In the genomic region with DNA sequence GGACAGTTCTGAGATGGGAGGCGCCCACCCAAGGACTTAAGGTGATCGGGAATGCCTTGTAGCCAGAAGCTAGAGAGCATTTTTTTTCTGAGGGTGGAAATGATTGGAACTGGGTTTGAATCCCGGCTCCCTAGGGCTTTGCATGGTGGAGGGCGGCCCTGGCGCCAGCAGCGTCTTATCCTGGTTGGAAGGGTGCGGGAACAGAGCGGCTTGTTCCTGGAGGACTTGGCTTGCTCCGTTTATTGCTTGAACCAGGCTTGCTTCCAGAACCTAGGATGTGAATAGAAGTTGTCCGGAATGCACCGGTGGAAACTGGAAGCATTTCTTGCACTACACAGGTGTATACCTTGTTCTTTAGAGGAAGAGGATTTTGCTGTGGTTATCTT, we compare ENCODE assay signal across 7 mouse cellular contexts. TPM values are rescaled to one million over a fixed set of nuclear protein-coding genes. Genes with fewer than 3 reads are reported as not detected.
DNase-seq lines count a peak whose midpoint lies in the region; ATAC-seq and TF ChIP-seq lines count a peak whose summit lies in the region.

No protein-coding gene starts in this region.

- H3K27ac ChIP-seq in bone marrow macrophage, adult 2 months (ENCODE audit: insufficient read depth, low read depth, low read length), result no peak overlapping the region
- H3K27ac ChIP-seq in embryonic facial prominence, embryonic 14.5 days (replicated peaks; ENCODE audit: low read depth, low read length), result no peak overlapping the region
- H3K27ac ChIP-seq in hindbrain, embryonic 12.5 days, result no peak overlapping the region
- H3K27ac ChIP-seq in liver, embryonic 11.5 days (ENCODE audit: low read depth, low read length), result no peak overlapping the region
- H3K27ac ChIP-seq in stomach, embryonic 15.5 days, result no peak overlapping the region

- 17% methylated on average over 11 of the region's 11 CpGs for WGBS in embryonic facial prominence, embryonic 14.5 days
- WGBS in hindbrain, embryonic 12.5 days, result 16% methylated on average over 11 of the region's 11 CpGs
- 18% methylated on average over 11 of the region's 11 CpGs for WGBS in liver, embryonic 11.5 days
- WGBS in stomach, embryonic 15.5 days, result 16% methylated on average over 11 of the region's 11 CpGs

- no peaks in the 10 kb centered on the region; the same call in 1 of the 2 replicates for H3K4me1 ChIP-seq in bone marrow macrophage, adult 2 months (ENCODE audit: control insufficient read depth, insufficient read depth, low read length)
- 0 out of 2 replicates have a peak, but pooled peaks cover 5% of the 10 kb centered on the region for H3K4me1 ChIP-seq in embryonic facial prominence, embryonic 14.5 days (ENCODE audit: control insufficient read depth, insufficient read depth, low read length)
- peaks cover 12% of the 10 kb centered on the region for H3K4me1 ChIP-seq in hindbrain, embryonic 12.5 days
- peaks cover 6% of the 10 kb centered on the region for H3K4me1 ChIP-seq in liver, embryonic 11.5 days (replicated peaks; ENCODE audit: control insufficient read depth, insufficient read depth, low read length)
- H3K4me1 ChIP-seq in stomach, embryonic 15.5 days, result no peaks in the 10 kb centered on the region

- H3K27me3 ChIP-seq in embryonic facial prominence, embryonic 14.5 days (replicated peaks; ENCODE audit: control insufficient read depth, insufficient read depth, low read length), result 0 out of 2 replicates have a peak, but pooled peaks cover 11% of the 10 kb centered on the region
- peaks cover 51% of the 10 kb centered on the region for H3K27me3 ChIP-seq in hindbrain, embryonic 12.5 days
- peaks cover 25% of the 10 kb centered on the region for H3K27me3 ChIP-seq in liver, embryonic 11.5 days (replicated peaks; ENCODE audit: control insufficient read depth, insufficient read depth, low read length)
- 0 out of 2 replicates have a peak, but pooled peaks cover 5% of the 10 kb centered on the region for H3K27me3 ChIP-seq in stomach, embryonic 15.5 days (replicated peaks)

- H3K9me3 ChIP-seq in embryonic facial prominence, embryonic 14.5 days (ENCODE audit: control insufficient read depth, low read length), result no peaks in the 10 kb centered on the region
- no peaks in the 10 kb centered on the region for H3K9me3 ChIP-seq in hindbrain, embryonic 12.5 days (replicated peaks)
- H3K9me3 ChIP-seq in liver, embryonic 11.5 days (ENCODE audit: control insufficient read depth, low read length), result no peaks in the 10 kb centered on the region
- H3K9me3 ChIP-seq in stomach, embryonic 15.5 days, result no peaks in the 10 kb centered on the region

- no peak for TF ChIP-seq CTCF in bone marrow macrophage, adult 2 months (IDR thresholded peaks at IDR 0.05; ENCODE audit: low read depth, low read length)

- no peak for TF ChIP-seq POLR2A in bone marrow macrophage, adult 2 months (IDR thresholded peaks at IDR 0.05; ENCODE audit: borderline replicate concordance, low read depth, low read length)

- no peaks in the 10 kb centered on the region for H3K36me3 ChIP-seq in embryonic facial prominence, embryonic 14.5 days (ENCODE audit: control insufficient read depth, insufficient read depth, low read length)
- no peaks in the 10 kb centered on the region for H3K36me3 ChIP-seq in hindbrain, embryonic 12.5 days
- H3K36me3 ChIP-seq in liver, embryonic 11.5 days (ENCODE audit: control insufficient read depth, insufficient read depth, low read length), result no peaks in the 10 kb centered on the region
- H3K36me3 ChIP-seq in stomach, embryonic 15.5 days, result no peaks in the 10 kb centered on the region

- peak overlapping the region; percentile 53; the same call in 1 of the 2 replicates for H3K4me3 ChIP-seq in bone marrow macrophage, adult 2 months (ENCODE audit: insufficient read depth, low read length)
- H3K4me3 ChIP-seq in embryonic facial prominence, embryonic 14.5 days (ENCODE audit: low read depth, low read length), result peak overlapping the region; percentile 59
- peak overlapping the region; percentile 48 for H3K4me3 ChIP-seq in hindbrain, embryonic 12.5 days
- peak overlapping the region; percentile 61 for H3K4me3 ChIP-seq in liver, embryonic 11.5 days (ENCODE audit: low read depth, low read length)
- H3K4me3 ChIP-seq in stomach, embryonic 15.5 days (replicated peaks), result peak overlapping the region; percentile 60

- DNase-seq in embryonic facial prominence, embryonic 14.5 days (ENCODE audit: low spot score), result no peak
- no peak for DNase-seq in liver, embryonic 11.5 days (ENCODE audit: low spot score)
- DNase-seq in right cerebral cortex, postnatal 10 days (ENCODE audit: low spot score in 2 of 2), result no peak
- no peak for DNase-seq in embryo, embryonic 9.5 days (ENCODE audit: extremely low spot score)

- H3K4me2 ChIP-seq in embryonic facial prominence, embryonic 14.5 days (ENCODE audit: low read depth, low read length), result peak overlapping the region; percentile 97
- H3K4me2 ChIP-seq in hindbrain, embryonic 12.5 days (replicated peaks), result peak overlapping the region; percentile 97
- peak overlapping the region; percentile 96 for H3K4me2 ChIP-seq in liver, embryonic 11.5 days
- peak overlapping the region; percentile 93 for H3K4me2 ChIP-seq in stomach, embryonic 15.5 days

- peak overlapping the region; percentile 64; the same call in 1 of the 2 replicates for H3K9ac ChIP-seq in embryonic facial prominence, embryonic 14.5 days (ENCODE audit: low read depth, low read length)
- H3K9ac ChIP-seq in hindbrain, embryonic 12.5 days, result peak overlapping the region; percentile 48; the same call in 1 of the 2 replicates
- H3K9ac ChIP-seq in liver, embryonic 11.5 days (ENCODE audit: low read depth, low read length), result no peak overlapping the region; the same call in 1 of the 2 replicates
- H3K9ac ChIP-seq in stomach, embryonic 15.5 days, result 0 out of 2 replicates have a peak overlapping the region, but pooled peaks have one; percentile 37

- no peak for ATAC-seq in embryonic facial prominence, embryonic 14.5 days (ENCODE audit: low read depth)
- ATAC-seq in hindbrain, embryonic 12.5 days (ENCODE audit: low FRiP score), result no peak
- no peak for ATAC-seq in liver, embryonic 11.5 days (replicated peaks; ENCODE audit: low FRiP score)
- no peak for ATAC-seq in stomach, embryonic 15.5 days (ENCODE audit: insufficient read depth, low FRiP score, low read depth)

RNA-seq across cellular contexts. Expression of gene Arhgef3, which starts 0.6 kb away (rescaled TPM):
- polyA plus RNA-seq in bone marrow macrophage, adult 2 months (2012; ENCODE audit: insufficient read depth, insufficient read length, missing spikeins), result 10.2 and 10.3 TPM in 2 replicates
- polyA plus RNA-seq in embryonic facial prominence, embryonic 14.5 days (2014; fragmentation: Nextera tagmentation; extraction: Ambion mirVana), result 14.4 and 15.3 TPM in 2 replicates
- 6.6 and 7.6 TPM in 2 replicates for polyA plus RNA-seq in hindbrain, embryonic 12.5 days (2016; fragmentation: Nextera tagmentation; extraction: Ambion mirVana)
- 6.4 and 6.8 TPM in 2 replicates for polyA plus RNA-seq in liver, embryonic 11.5 days (2014; fragmentation: Nextera tagmentation; extraction: Ambion mirVana)
- polyA plus RNA-seq in stomach, embryonic 15.5 days (2015; fragmentation: Nextera tagmentation; extraction: Ambion mirVana), result 15.2 and 16.1 TPM in 2 replicates
